Mouse (Mus musculus): ENCODE measurements at regions not wholly inside any gene's neighbourhood (a gene's known extent, or its start where the extent isn't known, plus 50 kb on each side); places are given as distances from the start of the nearest gene placed in this dataset.

DNA sequence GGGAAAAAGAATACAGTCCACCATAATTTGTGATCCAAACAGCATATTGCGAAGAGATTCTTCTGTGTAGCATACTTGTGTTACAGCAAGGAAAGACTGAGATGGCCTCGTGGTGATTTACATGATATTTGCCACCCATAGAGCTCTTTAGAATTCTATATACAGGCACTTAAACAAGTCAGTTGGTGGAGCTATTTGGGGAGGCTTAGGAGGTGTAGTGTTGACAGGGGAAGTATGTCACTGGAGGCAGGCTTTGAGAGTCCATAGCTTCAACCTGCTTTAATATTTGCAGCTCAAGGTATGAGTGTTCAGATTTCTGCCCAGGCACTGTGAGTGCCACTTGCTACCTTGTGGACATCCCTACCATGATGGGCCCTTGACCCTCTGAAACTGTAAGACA, 187.3 kb downstream of the Ostf1 start:
- 72% methylated on average over 2 of the region's 2 CpGs for WGBS
- Histone ChIP-seq H3K36me3 (ENCODE audit: control insufficient read depth, insufficient read depth, low read length) (no peaks in the 10 kb centered on the region), H3K27me3 (replicated peaks; ENCODE audit: control insufficient read depth, insufficient read depth, low read length) (no peaks in the 10 kb centered on the region), H3K4me3 (ENCODE audit: insufficient read depth, low read depth, low read length) (no peak overlapping the region), H3K27ac (ENCODE audit: insufficient read depth, low read depth, low read length) (no peak overlapping the region), H3K4me1 (ENCODE audit: control insufficient read depth, insufficient read depth, low read length) (no peaks in the 10 kb centered on the region)
- no peak for TF ChIP-seq POLR2A (IDR thresholded peaks at IDR 0.05; ENCODE audit: low read depth, low read length)
- no peak for TF ChIP-seq CTCF (conservative IDR thresholded peaks at IDR 0.05; ENCODE audit: insufficient read depth, insufficient read length, low read depth, low read length)
- DNase-seq = no peak

DNA sequence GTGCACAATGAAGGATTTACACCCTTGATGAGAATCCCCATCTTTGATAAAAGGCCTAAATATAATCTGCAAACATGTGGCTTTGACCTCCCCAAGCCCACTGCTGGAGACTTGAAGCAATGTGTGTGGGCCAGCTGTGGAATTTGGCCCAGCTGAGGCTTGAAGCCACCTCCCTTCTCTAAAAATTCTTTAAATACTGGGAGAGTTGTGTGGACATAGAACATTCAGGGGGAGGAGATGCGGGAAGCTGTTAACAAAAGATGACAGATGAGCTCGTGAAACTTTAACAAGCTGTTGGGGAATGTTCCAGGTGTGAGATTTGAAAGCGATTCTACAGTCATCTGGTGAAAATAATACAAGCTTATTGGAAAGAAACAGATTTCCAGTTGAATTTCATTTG, 195.3 kb downstream of the Ostf1 start:
- DNase-seq = no peak
- Histone ChIP-seq H3K4me3 (ENCODE audit: insufficient read depth, low read depth, low read length) (no peak overlapping the region), H3K27ac (ENCODE audit: insufficient read depth, low read depth, low read length) (no peak overlapping the region), H3K36me3 (ENCODE audit: control insufficient read depth, insufficient read depth, low read length) (no peaks in the 10 kb centered on the region), H3K4me1 (ENCODE audit: control insufficient read depth, insufficient read depth, low read length) (no peaks in the 10 kb centered on the region), H3K27me3 (replicated peaks; ENCODE audit: control insufficient read depth, insufficient read depth, low read length) (no peaks in the 10 kb centered on the region)
- 57% methylated on average over 3 of the region's 3 CpGs for WGBS
- TF ChIP-seq POLR2A (IDR thresholded peaks at IDR 0.05; ENCODE audit: low read depth, low read length) (no peak), CTCF (conservative IDR thresholded peaks at IDR 0.05; ENCODE audit: insufficient read depth, insufficient read length, low read depth, low read length) (no peak)

DNA sequence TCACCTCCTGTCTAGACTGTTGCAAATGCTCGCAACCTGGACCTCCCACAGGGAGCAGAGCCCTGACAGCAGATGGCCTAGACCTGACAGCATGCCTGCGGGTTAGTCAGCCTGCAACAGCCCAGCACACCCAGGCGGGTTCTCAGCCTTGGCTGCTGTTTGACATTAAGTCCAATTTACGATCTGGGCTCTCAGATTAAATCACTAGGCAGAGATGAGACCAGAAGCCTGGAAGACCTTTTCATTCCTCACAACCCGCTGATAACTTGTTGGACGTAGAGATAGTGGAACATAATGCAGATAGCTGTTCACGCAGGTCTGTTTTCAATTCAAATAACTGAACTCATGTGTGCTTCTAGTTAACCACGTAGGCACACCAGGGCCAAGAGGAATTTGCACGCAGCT, 211.2 kb downstream of the Ostf1 start:
- no peak overlapping the region for H3K4me3 ChIP-seq (ENCODE audit: insufficient read depth, low read depth, low read length)
- 48% methylated on average over 9 of the region's 9 CpGs for WGBS
- H3K4me1 ChIP-seq (ENCODE audit: control insufficient read depth, insufficient read depth, low read length) = no peaks in the 10 kb centered on the region
- H3K27me3 ChIP-seq (replicated peaks; ENCODE audit: control insufficient read depth, insufficient read depth, low read length) = no peaks in the 10 kb centered on the region
- TF ChIP-seq POLR2A (IDR thresholded peaks at IDR 0.05; ENCODE audit: low read depth, low read length) (no peak), CTCF (conservative IDR thresholded peaks at IDR 0.05; ENCODE audit: insufficient read depth, insufficient read length, low read depth, low read length) (no peak)
- no peaks in the 10 kb centered on the region for H3K36me3 ChIP-seq (ENCODE audit: control insufficient read depth, insufficient read depth, low read length)
- H3K27ac ChIP-seq (ENCODE audit: insufficient read depth, low read depth, low read length) = no peak overlapping the region
- DNase-seq = peak; percentile 15

DNA sequence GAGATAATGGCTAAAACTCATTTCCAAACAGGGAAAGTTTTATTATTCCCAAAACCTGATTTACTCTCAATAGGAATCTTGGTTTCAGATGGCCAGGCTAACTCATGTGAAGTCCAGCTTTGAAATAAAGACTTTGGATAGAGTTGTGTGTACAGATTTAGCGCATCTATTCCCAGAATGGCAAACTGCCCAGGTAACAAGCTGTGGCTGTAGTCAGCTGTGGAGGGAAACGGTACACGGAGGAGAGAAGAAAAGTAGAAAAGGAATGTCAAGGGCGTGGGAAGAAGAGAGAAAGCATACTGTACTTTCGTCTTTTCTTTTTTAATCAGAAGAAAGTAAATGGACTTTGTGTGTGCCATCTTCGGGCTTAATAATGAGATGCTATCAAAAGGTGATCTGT, 213.1 kb downstream of the Ostf1 start:
- Histone ChIP-seq H3K4me1 (ENCODE audit: control insufficient read depth, insufficient read depth, low read length) (no peaks in the 10 kb centered on the region), H3K4me3 (ENCODE audit: insufficient read depth, low read depth, low read length) (no peak overlapping the region), H3K36me3 (ENCODE audit: control insufficient read depth, insufficient read depth, low read length) (no peaks in the 10 kb centered on the region), H3K27ac (ENCODE audit: insufficient read depth, low read depth, low read length) (no peak overlapping the region), H3K27me3 (replicated peaks; ENCODE audit: control insufficient read depth, insufficient read depth, low read length) (no peaks in the 10 kb centered on the region)
- TF ChIP-seq POLR2A (IDR thresholded peaks at IDR 0.05; ENCODE audit: low read depth, low read length) (no peak), CTCF (conservative IDR thresholded peaks at IDR 0.05; ENCODE audit: insufficient read depth, insufficient read length, low read depth, low read length) (no peak)
- WGBS = 86% methylated on average over 6 of the region's 6 CpGs
- DNase-seq = no peak

DNA sequence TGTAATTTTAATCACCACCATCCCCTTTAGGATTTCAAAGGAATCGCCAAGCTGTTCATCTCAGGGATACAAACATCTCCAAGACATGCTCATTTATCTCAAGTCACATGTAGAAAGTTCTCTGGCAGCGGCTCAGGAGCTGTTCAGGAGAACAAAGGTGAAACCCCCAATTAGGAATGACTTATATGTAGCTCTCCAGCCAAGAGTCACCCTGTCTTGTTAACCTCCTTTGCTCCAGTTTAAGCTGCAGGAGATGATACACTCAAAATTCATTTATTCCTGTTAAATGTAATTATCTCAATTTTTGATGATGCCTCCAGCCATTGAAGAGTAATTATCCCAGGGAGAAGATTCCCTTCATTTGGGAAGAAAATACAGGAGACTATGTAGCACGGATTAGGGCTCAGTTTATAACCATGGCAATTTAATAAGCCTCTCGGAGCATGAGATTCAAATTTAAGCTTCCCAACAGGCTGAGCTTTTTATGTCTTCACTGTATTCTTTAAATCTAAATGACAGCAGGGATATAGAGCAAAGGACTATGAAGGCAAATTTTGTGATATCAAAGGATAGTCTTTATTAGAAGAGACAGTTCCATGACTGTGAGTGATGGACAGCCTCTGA, 254.0 kb downstream of the Ostf1 start:
- DNase-seq = no peak
- Histone ChIP-seq H3K4me3 (ENCODE audit: insufficient read depth, low read depth, low read length) (no peak overlapping the region), H3K36me3 (ENCODE audit: control insufficient read depth, insufficient read depth, low read length) (no peaks in the 10 kb centered on the region), H3K27me3 (replicated peaks; ENCODE audit: control insufficient read depth, insufficient read depth, low read length) (no peaks in the 10 kb centered on the region), H3K27ac (ENCODE audit: insufficient read depth, low read depth, low read length) (no peak overlapping the region), H3K4me1 (ENCODE audit: control insufficient read depth, insufficient read depth, low read length) (no peaks in the 10 kb centered on the region)
- 75% methylated on average over 4 of the region's 4 CpGs for WGBS
- TF ChIP-seq POLR2A (IDR thresholded peaks at IDR 0.05; ENCODE audit: low read depth, low read length) = no peak
- no peak for TF ChIP-seq CTCF (conservative IDR thresholded peaks at IDR 0.05; ENCODE audit: insufficient read depth, insufficient read length, low read depth, low read length)

DNA sequence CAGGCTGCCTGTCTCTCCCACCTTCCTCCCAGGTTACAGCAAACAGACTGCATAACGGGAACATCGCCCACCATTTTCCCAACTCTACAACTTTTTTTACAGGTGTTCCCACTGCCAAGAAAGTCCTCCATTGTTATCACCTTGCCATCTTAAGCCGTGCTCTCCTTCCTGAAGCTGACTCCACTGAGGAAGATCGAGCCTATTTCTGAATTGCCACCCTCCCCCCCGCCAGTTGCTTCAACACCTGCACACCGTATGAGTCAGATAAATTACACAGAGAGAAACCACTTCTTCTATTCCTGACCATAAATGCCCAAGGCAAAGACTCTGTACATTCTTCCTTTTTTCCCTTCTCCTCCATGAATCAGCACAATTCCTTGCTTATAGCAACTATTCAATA, 263.0 kb downstream of the Ostf1 start:
- no peaks in the 10 kb centered on the region for H3K27me3 ChIP-seq (replicated peaks; ENCODE audit: control insufficient read depth, insufficient read depth, low read length)
- TF ChIP-seq CTCF (conservative IDR thresholded peaks at IDR 0.05; ENCODE audit: insufficient read depth, insufficient read length, low read depth, low read length) = no peak
- no peak for TF ChIP-seq POLR2A (IDR thresholded peaks at IDR 0.05; ENCODE audit: low read depth, low read length)
- DNase-seq = no peak
- no peaks in the 10 kb centered on the region for H3K4me1 ChIP-seq (ENCODE audit: control insufficient read depth, insufficient read depth, low read length)
- H3K27ac ChIP-seq (ENCODE audit: insufficient read depth, low read depth, low read length) = no peak overlapping the region
- 92% methylated on average over 6 of the region's 6 CpGs for WGBS
- H3K4me3 ChIP-seq (ENCODE audit: insufficient read depth, low read depth, low read length) = no peak overlapping the region
- no peaks in the 10 kb centered on the region for H3K36me3 ChIP-seq (ENCODE audit: control insufficient read depth, insufficient read depth, low read length)

DNA sequence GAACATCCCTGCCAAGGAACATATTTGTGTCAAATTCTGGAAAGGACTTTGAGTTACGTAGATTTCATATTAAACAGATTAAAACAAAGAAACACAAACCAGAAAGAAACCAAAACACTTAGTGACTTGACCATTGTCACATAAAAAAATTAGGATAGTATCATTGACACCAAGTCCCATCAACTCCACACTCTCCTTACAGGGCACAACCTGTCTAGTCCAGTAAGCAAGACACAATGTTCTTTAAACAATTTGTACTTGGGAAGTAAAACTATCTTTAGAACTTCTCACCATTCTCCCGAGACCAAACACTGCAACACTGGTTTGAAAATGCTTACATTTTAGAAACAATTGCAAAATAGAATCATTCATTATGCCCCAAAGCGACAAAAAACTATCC, 277.7 kb downstream of the Ostf1 start:
- TF ChIP-seq CTCF (conservative IDR thresholded peaks at IDR 0.05; ENCODE audit: insufficient read depth, insufficient read length, low read depth, low read length) (no peak), POLR2A (IDR thresholded peaks at IDR 0.05; ENCODE audit: low read depth, low read length) (no peak)
- Histone ChIP-seq H3K27me3 (replicated peaks; ENCODE audit: control insufficient read depth, insufficient read depth, low read length) (no peaks in the 10 kb centered on the region; the same call in 1 of the 2 replicates), H3K27ac (ENCODE audit: insufficient read depth, low read depth, low read length) (no peak overlapping the region), H3K4me3 (ENCODE audit: insufficient read depth, low read depth, low read length) (no peak overlapping the region), H3K36me3 (ENCODE audit: control insufficient read depth, insufficient read depth, low read length) (no peaks in the 10 kb centered on the region), H3K4me1 (ENCODE audit: control insufficient read depth, insufficient read depth, low read length) (no peaks in the 10 kb centered on the region)
- DNase-seq = no peak
- 88% methylated on average over 3 of the region's 3 CpGs for WGBS
